Mouse (Mus musculus) forebrain, embryonic 13.5 days (tissue): ENCODE data around the gene Phgr1. TPM values are rescaled to one million over a fixed set of nuclear protein-coding genes. Genes with fewer than 3 reads are reported as not detected.

Experiments
- ATAC-seq: fragments of 200-750 bp; cut with Nextera tagmentation; 2 replicates; pipeline ENCODE4 v1.8.0; 2017
- H3K27ac ChIP-seq: fragments of 300-500 bp; sonication (generic); 2 replicates; pipeline ENCODE4 v1.5.1; 2015; ENCODE audit warnings: inconsistent platforms, mild to moderate bottlenecking, moderate library complexity
- H3K27me3 ChIP-seq: fragments of 300-500 bp; sonication (generic); 2 replicates; pipeline ENCODE4 v1.6.1; 2015; ENCODE audit warnings: mild to moderate bottlenecking, inconsistent platforms
- H3K36me3 ChIP-seq: fragments of 300-500 bp; sonication (generic); 2 replicates; pipeline ENCODE4 v1.6.1; 2015; ENCODE audit warnings: mild to moderate bottlenecking, inconsistent platforms; ENCODE audit not compliant: poor library complexity, severe bottlenecking
- H3K4me1 ChIP-seq: fragments of 300-500 bp; sonication (generic); 2 replicates; pipeline ENCODE4 v1.6.1; 2015; ENCODE audit warnings: inconsistent platforms
- H3K4me2 ChIP-seq: fragments of 300-500 bp; sonication (generic); 2 replicates; pipeline ENCODE4 v1.6.1; 2015; ENCODE audit warnings: inconsistent platforms, mild to moderate bottlenecking, moderate library complexity
- H3K4me3 ChIP-seq: fragments of 300-500 bp; sonication (generic); 2 replicates; pipeline ENCODE4 v1.5.1; 2015; ENCODE audit warnings: mild to moderate bottlenecking, inconsistent platforms
- H3K9ac ChIP-seq: fragments of 300-500 bp; sonication (generic); 2 replicates; pipeline ENCODE4 v1.6.1; 2015; ENCODE audit warnings: mild to moderate bottlenecking, inconsistent platforms
- H3K9me3 ChIP-seq: fragments of 300-500 bp; sonication (generic); replicated peaks from 2 replicates; pipeline ENCODE4 v1.6.1; 2016; ENCODE audit warnings: inconsistent platforms
- WGBS: fragments of 180-500 bp; shearing (Covaris S2); methylation state at CpG from one replicate; pipeline ENCODE4 v1.1.7; 2015; 5-methylcytosine and 5-hydroxymethylcytosine counted together
- polyA plus RNA-seq: library from polyadenylated mRNA; unstranded; fragments of >200 nt; fragmentation: Nextera tagmentation; extraction: Ambion mirVana; gene quantifications from 2 replicates; pipeline ENCODE4 v1.2.1, GENCODE M21; 2015

The Phgr1 gene
- not detected in 2 replicates for polyA plus RNA-seq

DNA sequence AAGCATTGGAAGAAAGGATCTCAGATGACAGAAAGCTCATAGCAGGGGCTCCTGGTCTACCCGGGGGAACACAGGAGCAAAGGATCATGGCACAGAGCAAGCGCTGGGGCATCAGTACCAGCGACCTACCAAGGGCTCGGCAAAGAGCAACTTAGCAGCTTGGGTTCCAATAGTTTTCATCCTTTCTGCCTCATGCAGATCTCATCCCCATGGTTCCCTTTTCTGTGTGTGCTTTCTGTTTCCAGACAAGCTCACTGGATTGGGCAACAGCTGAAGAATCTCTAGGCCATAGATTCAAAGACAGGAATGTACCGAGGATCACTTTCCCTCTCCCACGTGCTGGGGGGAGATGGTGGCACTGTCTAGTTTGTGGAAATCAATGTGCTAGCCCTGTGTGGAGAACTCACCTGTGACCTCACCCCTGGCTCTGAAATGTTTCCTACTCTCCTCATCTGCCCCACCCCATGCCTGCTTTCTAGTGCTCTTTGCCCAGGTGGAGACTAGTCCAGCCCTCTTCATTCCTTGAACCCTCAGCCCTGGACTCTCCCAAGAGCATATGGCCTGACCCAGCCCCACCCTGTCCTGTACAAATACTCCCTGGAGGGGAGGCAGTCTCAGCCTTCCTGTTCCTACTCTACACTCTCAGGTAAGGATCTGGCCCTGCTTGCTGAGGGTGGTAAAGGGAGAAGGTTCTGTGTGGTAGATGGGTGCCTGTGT is at the start of gene Phgr1:
Gene Phgr1 (plus strand): TSS at position 612 of the 717 bp plus-strand sequence.
- Histone ChIP-seq H3K4me1 (peaks cover 13% of the 10 kb centered on the region), H3K36me3 (no peaks in the 10 kb centered on the region), H3K9me3 (no peaks in the 10 kb centered on the region), H3K9ac (no peak within 1 kb of the TSS), H3K4me3 (no peak within 1 kb of the TSS), H3K4me2 (no peak within 1 kb of the TSS), H3K27me3 (0 out of 2 replicates have a peak, but pooled peaks cover 2% of the 10 kb centered on the region), H3K27ac (no peak within 1 kb of the TSS)
- no peak for ATAC-seq
- 91% methylated on average over 6 of the region's 6 CpGs for WGBS

- Histone ChIP-seq H3K4me3 (no peak overlapping the region), H3K27ac (no peak overlapping the region), H3K27me3 (peaks cover 24% of the 10 kb centered on the region), H3K9ac (no peak overlapping the region), H3K4me2 (no peak overlapping the region), H3K36me3 (no peaks in the 10 kb centered on the region), H3K9me3 (no peaks in the 10 kb centered on the region), H3K4me1 (no peaks in the 10 kb centered on the region)
- no peak for ATAC-seq
- WGBS, result 85% methylated on average over 15 of the region's 15 CpGs
Observed at GRCm38 (mm10) chr2:118723693-118724486, 48.7 kb upstream of the Phgr1 start.

- Histone ChIP-seq H3K4me1 (peaks cover 9% of the 10 kb centered on the region; the same call in 1 of the 2 replicates), H3K27ac (no peak overlapping the region), H3K36me3 (no peaks in the 10 kb centered on the region), H3K4me2 (no peak overlapping the region), H3K4me3 (no peak overlapping the region), H3K27me3 (peaks cover 34% of the 10 kb centered on the region), H3K9me3 (no peaks in the 10 kb centered on the region), H3K9ac (no peak overlapping the region)
- ATAC-seq, result no peak
- WGBS, result 88% methylated on average over 4 of the region's 4 CpGs
Observed at GRCm38 (mm10) chr2:118725511-118725910, 47.1 kb upstream of the Phgr1 start.

- H3K36me3 ChIP-seq, result no peaks in the 10 kb centered on the region
- no peak for ATAC-seq
- no peaks in the 10 kb centered on the region for H3K9me3 ChIP-seq
- H3K27me3 ChIP-seq, result peaks cover 38% of the 10 kb centered on the region
- peaks cover 11% of the 10 kb centered on the region; the same call in 1 of the 2 replicates for H3K4me1 ChIP-seq
- H3K9ac ChIP-seq, result no peak overlapping the region
- H3K27ac ChIP-seq, result no peak overlapping the region
- no peak overlapping the region for H3K4me3 ChIP-seq
- 80% methylated on average over 2 of the region's 2 CpGs for WGBS
- no peak overlapping the region for H3K4me2 ChIP-seq
Observed at GRCm38 (mm10) chr2:118726873-118727272, 45.7 kb upstream of the Phgr1 start.

- H3K36me3 ChIP-seq, result no peaks in the 10 kb centered on the region
- no peak for ATAC-seq
- H3K27me3 ChIP-seq, result peaks cover 38% of the 10 kb centered on the region
- no peak overlapping the region for H3K9ac ChIP-seq
- H3K27ac ChIP-seq, result no peak overlapping the region
- H3K4me3 ChIP-seq, result no peak overlapping the region
- H3K4me2 ChIP-seq, result no peak overlapping the region
- H3K9me3 ChIP-seq, result no peaks in the 10 kb centered on the region
- 28% methylated on average over 9 of the region's 9 CpGs for WGBS
- H3K4me1 ChIP-seq, result peaks cover 11% of the 10 kb centered on the region; the same call in 1 of the 2 replicates
Observed at GRCm38 (mm10) chr2:118727911-118728310, 44.7 kb upstream of the Phgr1 start.

- H3K9ac ChIP-seq, result no peak within 1 kb of the TSS
- no peaks in the 10 kb centered on the region for H3K9me3 ChIP-seq
- H3K36me3 ChIP-seq, result no peaks in the 10 kb centered on the region
- peaks cover 11% of the 10 kb centered on the region; the same call in 1 of the 2 replicates for H3K4me1 ChIP-seq
- no peak within 1 kb of the TSS for H3K27ac ChIP-seq
- H3K4me2 ChIP-seq, result no peak within 1 kb of the TSS
- peaks cover 38% of the 10 kb centered on the region for H3K27me3 ChIP-seq
- no peak for ATAC-seq
- no peak within 1 kb of the TSS for H3K4me3 ChIP-seq
- 29% methylated on average over 7 of the region's 7 CpGs for WGBS
Observed at GRCm38 (mm10) chr2:118728337-118728736, 44.2 kb upstream of the Phgr1 start, which contains the start of gene Plcb2. TSS of gene Plcb2 (minus strand) at chr2:118728438.

GRCm38 (mm10) chr2:118729194-118729593 is 43.4 kb upstream of the Phgr1 start:
- Histone ChIP-seq H3K4me1 (peaks cover 11% of the 10 kb centered on the region), H3K4me3 (no peak overlapping the region), H3K9ac (no peak overlapping the region), H3K36me3 (no peaks in the 10 kb centered on the region), H3K4me2 (no peak overlapping the region), H3K9me3 (no peaks in the 10 kb centered on the region), H3K27ac (no peak overlapping the region), H3K27me3 (peaks cover 38% of the 10 kb centered on the region)
- no peak for ATAC-seq
- WGBS, result 52% methylated on average over 4 of the region's 4 CpGs

- no peaks in the 10 kb centered on the region for H3K36me3 ChIP-seq
- H3K4me2 ChIP-seq, result no peak overlapping the region
- 24% methylated on average over 8 of the region's 8 CpGs for WGBS
- no peak for ATAC-seq
- H3K4me1 ChIP-seq, result peaks cover 11% of the 10 kb centered on the region
- H3K27ac ChIP-seq, result no peak overlapping the region
- H3K9me3 ChIP-seq, result no peaks in the 10 kb centered on the region
- H3K4me3 ChIP-seq, result no peak overlapping the region
- no peak overlapping the region for H3K9ac ChIP-seq
- peaks cover 38% of the 10 kb centered on the region for H3K27me3 ChIP-seq
Observed at GRCm38 (mm10) chr2:118729816-118730621, 42.5 kb upstream of the Phgr1 start.

DNA sequence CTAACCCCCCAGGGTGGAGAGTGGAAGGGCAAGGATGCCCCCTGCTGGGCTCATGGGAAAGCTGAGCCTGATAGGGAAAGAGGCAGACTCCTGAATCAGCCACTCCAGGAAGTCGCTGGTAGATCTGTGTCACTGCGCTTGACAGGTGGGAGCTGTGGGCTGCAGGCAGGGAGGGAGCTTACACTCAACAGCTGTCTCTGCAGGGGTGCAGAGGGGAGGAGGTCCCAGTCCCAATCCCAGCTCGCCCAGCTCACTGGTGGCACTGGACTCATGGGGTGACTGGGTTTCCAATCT is 42.0 kb upstream of the Phgr1 start:
- no peak overlapping the region for H3K4me2 ChIP-seq
- H3K9ac ChIP-seq, result no peak overlapping the region
- H3K36me3 ChIP-seq, result no peaks in the 10 kb centered on the region
- H3K4me3 ChIP-seq, result no peak overlapping the region
- peak; percentile 33; the same call in 1 of the 2 replicates for ATAC-seq
- peaks cover 11% of the 10 kb centered on the region for H3K4me1 ChIP-seq
- WGBS, result 8% methylated on average over 3 of the region's 3 CpGs
- H3K27me3 ChIP-seq, result peaks cover 38% of the 10 kb centered on the region
- H3K9me3 ChIP-seq, result no peaks in the 10 kb centered on the region
- H3K27ac ChIP-seq, result no peak overlapping the region

- H3K4me2 ChIP-seq, result no peak overlapping the region
- H3K27me3 ChIP-seq, result peaks cover 33% of the 10 kb centered on the region
- 84% methylated on average over 5 of the region's 5 CpGs for WGBS
- H3K36me3 ChIP-seq, result no peaks in the 10 kb centered on the region
- no peak for ATAC-seq
- no peak overlapping the region for H3K27ac ChIP-seq
- H3K9ac ChIP-seq, result no peak overlapping the region
- peaks cover 11% of the 10 kb centered on the region for H3K4me1 ChIP-seq
- H3K4me3 ChIP-seq, result no peak overlapping the region
- H3K9me3 ChIP-seq, result no peaks in the 10 kb centered on the region
Observed at GRCm38 (mm10) chr2:118731981-118732380, 40.6 kb upstream of the Phgr1 start.

- H3K27ac ChIP-seq, result no peak overlapping the region
- peak; percentile 69; the same call in 1 of the 2 replicates for ATAC-seq
- 39% methylated on average over 5 of the region's 5 CpGs for WGBS
Observed at GRCm38 (mm10) chr2:118733341-118733740, 39.2 kb upstream of the Phgr1 start.

DNA sequence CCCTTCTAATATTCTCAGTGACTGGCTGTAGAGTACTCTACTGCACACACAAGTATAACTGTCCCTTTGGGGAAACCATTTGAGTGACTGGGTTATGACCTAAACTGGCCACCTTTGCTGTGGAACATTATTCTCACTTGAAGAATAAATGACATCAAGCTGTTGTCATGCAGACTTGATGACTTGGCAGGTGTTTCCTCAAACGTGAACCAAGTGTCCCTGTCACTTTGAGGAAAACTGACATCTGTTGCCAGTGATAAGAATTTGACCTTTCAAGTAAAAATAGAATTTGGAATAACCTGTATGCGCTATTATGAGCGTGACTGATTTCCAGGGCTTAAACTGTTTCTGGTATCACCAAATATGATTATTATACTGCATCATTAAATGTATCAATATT is 32.2 kb upstream of the Phgr1 start:
- Histone ChIP-seq H3K4me2 (no peak overlapping the region), H3K9ac (no peak overlapping the region), H3K4me1 (peaks cover 10% of the 10 kb centered on the region), H3K27me3 (peaks cover 31% of the 10 kb centered on the region), H3K9me3 (no peaks in the 10 kb centered on the region), H3K36me3 (no peaks in the 10 kb centered on the region), H3K4me3 (no peak overlapping the region), H3K27ac (no peak overlapping the region)
- ATAC-seq, result no peak
- WGBS, result 73% methylated on average over 3 of the region's 3 CpGs

More at GRCm38 (mm10) chr2:118733341-118733740, 39.2 kb upstream of the Phgr1 start:
- Histone ChIP-seq H3K27me3 (peaks cover 22% of the 10 kb centered on the region), H3K4me3 (no peak overlapping the region), H3K9ac (no peak overlapping the region), H3K36me3 (no peaks in the 10 kb centered on the region), H3K9me3 (no peaks in the 10 kb centered on the region), H3K4me1 (peaks cover 11% of the 10 kb centered on the region), H3K4me2 (no peak overlapping the region)
